Mouse (Mus musculus): Measurements from ENCODE around the gene Cdr2l. TPM values are rescaled to one million over a fixed set of nuclear protein-coding genes. Genes with fewer than 3 reads are reported as not detected.

Gene Cdr2l
- total RNA-seq, 4 experiments from 2014 or later: 0.77 to 1.6 (median 1.1) TPM

DNA sequence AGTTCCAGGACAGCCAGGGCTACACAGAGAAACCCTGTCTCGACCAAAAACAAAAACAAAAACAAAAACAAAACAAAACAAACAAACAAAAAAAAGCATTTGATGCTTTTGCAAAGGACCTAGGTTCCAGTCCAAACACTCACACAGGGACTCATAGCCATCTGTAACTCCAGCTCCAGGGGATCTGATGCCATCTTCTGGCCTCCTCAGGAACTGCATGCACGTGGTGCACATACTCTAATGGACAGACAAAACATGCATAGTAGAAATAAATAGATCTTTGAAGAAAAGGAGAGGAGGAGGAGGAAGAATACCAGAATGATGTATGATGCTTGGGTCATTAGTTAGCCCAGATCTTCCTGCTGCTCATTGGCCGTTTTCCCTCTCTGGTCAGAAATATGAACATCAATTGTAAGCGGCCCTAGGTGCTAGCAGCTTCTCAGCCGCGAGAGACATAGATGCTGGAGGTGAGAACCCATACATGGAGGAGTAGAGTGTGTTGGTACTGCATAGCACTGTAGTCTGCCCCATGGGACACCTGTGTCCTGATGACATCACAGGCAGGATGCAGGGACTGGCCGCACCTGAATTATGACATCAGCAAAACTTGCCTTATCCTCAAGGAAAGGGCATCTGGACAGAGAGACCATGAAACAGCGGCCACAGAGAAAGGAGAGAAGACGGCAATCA lies 58.3 kb downstream of the Cdr2l start, which contains the start of gene Trim80:
Gene Trim80, plus strand, starts transcription at position 640 of the 690 bp plus-strand sequence.
- DNase-seq (ENCODE audit: low spot score in 2 of 2): no peak

DNA sequence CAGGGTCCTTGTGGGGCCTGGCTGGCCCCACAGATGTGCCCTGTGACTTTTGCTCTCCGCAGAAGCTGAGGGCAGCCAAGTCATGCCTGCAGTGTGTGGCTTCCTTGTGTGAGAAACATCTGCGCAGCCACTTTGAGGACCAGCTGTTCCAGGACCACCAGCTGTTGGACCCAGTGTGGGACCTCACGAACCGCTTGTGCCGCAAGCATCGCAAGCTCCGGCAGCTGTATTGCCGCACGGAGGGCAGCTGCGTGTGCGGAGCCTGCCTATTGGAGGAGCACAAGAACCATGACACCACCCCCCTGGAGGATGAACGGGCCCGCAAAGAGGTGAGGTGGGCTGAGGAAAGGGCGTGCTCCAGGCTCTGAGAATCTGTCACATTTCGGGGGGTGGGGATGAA lies 59.7 kb downstream of the Cdr2l start:
- no peak for DNase-seq (ENCODE audit: low spot score in 2 of 2)

Other genes starting within 250 kb of the Cdr2l start
- gene Cd300lf, start 247.9 kb upstream of the Cdr2l start, total RNA-seq (2022): under 1 TPM in 1 of 4 experiments, not detected in 3; 0.07 TPM
- 1 to 10 TPM; 1.3 to 2.0 (median 1.5) TPM for gene Slc9a3r1, start 218.6 kb upstream of the Cdr2l start, total RNA-seq (2022)
- 1 to 10 TPM; 4.3 to 7.2 (median 6.3) TPM for gene Tmem104, start 194.4 kb upstream of the Cdr2l start, total RNA-seq (2022)
- gene Nat9, start 194.1 kb upstream of the Cdr2l start, total RNA-seq (2022): 10 to 100 TPM; 13.3 to 16.6 (median 15.8) TPM
- under 1 TPM; 0.05 to 0.16 (median 0.14) TPM for gene Grin2c, start 114.7 kb upstream of the Cdr2l start, total RNA-seq (2022)
- 1 to 10 TPM; 2.4 to 4.1 (median 2.7) TPM for gene Fdxr, start 104.9 kb upstream of the Cdr2l start, total RNA-seq (2022)
- 1 to 10 TPM; 2.7 to 5.7 (median 4.6) TPM for gene Fads6, start 84.3 kb upstream of the Cdr2l start, total RNA-seq (2022)
- not detected for gene Otop2, start 74.8 kb upstream of the Cdr2l start, total RNA-seq (2022)
- under 1 TPM; 0.15 to 0.34 (median 0.24) TPM for gene Ush1g, start 59.9 kb upstream of the Cdr2l start, total RNA-seq (2022)
- gene Otop3, start 47.2 kb upstream of the Cdr2l start, total RNA-seq (2022): not detected
- 1 to 10 TPM in 2 of 4 experiments, under 1 TPM in 2; 0.68 to 2.7 (median 1.2) TPM for gene Hid1, start 14.2 kb upstream of the Cdr2l start, total RNA-seq (2022)
- gene Mrpl58, start 21.8 kb downstream of the Cdr2l start, total RNA-seq (2022): 10 to 100 TPM; 79.1 to 92.9 (median 87.4) TPM
- gene Atp5h, start 38.0 kb downstream of the Cdr2l start, total RNA-seq (2022): 100 to 1,000 TPM; 638 to 797 (median 746) TPM
- 10 to 100 TPM; 15.0 to 18.5 (median 16.4) TPM for gene Kctd2, start 38.2 kb downstream of the Cdr2l start, total RNA-seq (2022)
- not detected for gene Trim80, start 58.6 kb downstream of the Cdr2l start, total RNA-seq (2022)
- gene Slc16a5, start 80.6 kb downstream of the Cdr2l start, total RNA-seq (2022): not detected
- gene Armc7, start 93.8 kb downstream of the Cdr2l start, total RNA-seq (2022): 1 to 10 TPM; 1.0 to 1.8 (median 1.5) TPM
- gene Nt5c, start 109.9 kb downstream of the Cdr2l start, total RNA-seq (2022): 1 to 10 TPM; 5.4 to 7.4 (median 6.6) TPM
- 10 to 100 TPM; 64.3 to 70.0 (median 66.3) TPM for gene Jpt1, start 132.5 kb downstream of the Cdr2l start, total RNA-seq (2022)
- 100 to 1,000 TPM; 138 to 163 (median 141) TPM for gene Sumo2, start 154.4 kb downstream of the Cdr2l start, total RNA-seq (2022)
- gene Nup85, start 182.5 kb downstream of the Cdr2l start, total RNA-seq (2022): 10 to 100 TPM; 16.6 to 21.7 (median 20.9) TPM
- 10 to 100 TPM; 73.4 to 84.2 (median 81.8) TPM for gene Mrps7, start 222.0 kb downstream of the Cdr2l start, total RNA-seq (2022)
- gene Gga3, start 222.1 kb downstream of the Cdr2l start, total RNA-seq (2022): 10 to 100 TPM; 10.3 to 14.5 (median 11.6) TPM
- gene Mif4gd, start 231.1 kb downstream of the Cdr2l start, total RNA-seq (2022): 10 to 100 TPM; 34.1 to 43.9 (median 40.3) TPM
- 10 to 100 TPM; 35.7 to 45.7 (median 40.7) TPM for gene Slc25a19, start 246.4 kb downstream of the Cdr2l start, total RNA-seq (2022)

Measured in gastrocnemius, adult 8-10 months (tissue).